Mouse (Mus musculus) left cerebral cortex, adult 11 months (tissue): ENCODE data around the gene Gm49368.
"Not testable (repeated sequence)": the region's sequence is repeated elsewhere in the genome, so short reads cannot be mapped to it uniquely, and the experiment has no call there.

Experiments used
- DNase-seq: peaks from one replicate; pipeline ENCODE4 v3.0.0; 2022; ENCODE audit warnings: low spot score

Gm49368 gene

DNA sequence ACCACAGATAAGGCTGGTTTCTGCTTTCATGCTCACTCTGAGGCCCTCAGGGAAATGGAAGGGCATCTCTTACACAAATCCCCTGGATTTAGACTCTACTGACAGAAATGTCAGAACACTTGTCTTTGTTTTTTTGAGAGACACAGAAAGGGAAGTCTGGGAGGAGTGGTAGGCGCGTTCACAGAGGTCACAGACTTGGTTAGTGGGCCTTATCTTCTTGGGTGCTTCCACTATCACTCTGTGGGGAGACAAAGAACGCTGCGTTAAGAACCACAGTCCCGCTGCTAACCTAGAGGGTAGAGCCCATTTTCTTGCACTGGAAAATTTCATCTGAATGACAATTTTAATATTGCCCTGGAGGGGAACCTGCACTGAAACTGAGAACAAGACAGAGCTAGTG lies 69.7 kb downstream of the Gm49368 start:
- DNase-seq, result no peak

DNA sequence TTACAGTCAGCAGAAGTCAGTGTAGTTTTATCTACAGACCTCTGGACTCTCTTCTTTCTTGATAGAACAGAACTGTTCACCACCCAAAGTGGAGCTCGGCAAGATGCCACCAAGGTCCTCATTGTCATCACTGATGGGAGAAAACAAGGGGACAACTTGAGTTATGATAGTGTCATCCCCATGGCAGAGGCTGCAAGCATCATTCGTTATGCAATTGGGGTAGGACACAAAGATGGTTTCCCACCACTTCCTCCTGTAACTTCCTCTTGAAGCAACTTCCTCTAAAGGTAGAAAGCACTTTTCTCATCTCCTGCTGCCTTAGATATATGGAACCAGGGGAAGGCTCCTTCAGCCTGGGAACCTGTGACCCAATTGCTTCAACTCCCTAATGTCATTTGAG lies 71.1 kb downstream of the Gm49368 start:
- no peak for DNase-seq

DNA sequence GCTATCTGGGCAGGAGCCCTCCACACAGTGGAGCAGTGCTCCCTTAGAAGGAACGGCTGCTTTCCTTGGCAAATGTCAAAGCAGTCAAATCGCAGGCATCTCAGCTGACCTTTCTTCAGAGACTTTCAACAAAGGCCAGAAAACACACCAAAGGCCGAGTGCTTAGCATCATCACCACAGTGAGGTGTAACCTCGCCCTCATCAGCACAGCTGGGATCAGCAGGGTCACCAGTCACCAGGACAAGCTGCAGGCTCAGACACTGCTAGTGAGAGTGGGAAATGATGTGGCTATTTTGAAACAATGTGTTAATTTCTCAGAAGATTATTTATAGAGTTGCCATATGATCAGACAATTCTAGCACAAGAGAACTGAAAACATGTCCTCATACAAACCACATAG lies 74.4 kb downstream of the Gm49368 start:
- DNase-seq, result no peak

DNA sequence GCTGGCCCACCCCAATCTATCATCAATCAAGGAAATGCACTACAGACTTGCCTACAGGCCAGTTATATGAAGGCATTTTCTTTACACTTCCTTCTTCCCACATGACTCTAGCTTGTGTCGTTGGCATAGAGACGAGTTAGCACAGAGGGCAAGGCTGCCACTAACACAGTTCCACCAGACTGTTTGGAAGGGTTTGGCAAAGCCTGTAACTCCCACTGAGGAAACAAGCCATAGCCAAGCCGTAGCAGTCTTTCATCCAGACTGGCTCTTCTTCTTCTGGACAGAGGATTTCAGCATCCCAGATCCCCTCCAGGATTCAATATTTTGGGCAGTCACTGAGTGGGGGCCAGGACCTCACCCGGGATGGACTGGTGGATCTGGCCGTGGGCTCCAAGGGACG lies 77.1 kb downstream of the Gm49368 start:
- no peak for DNase-seq

DNA sequence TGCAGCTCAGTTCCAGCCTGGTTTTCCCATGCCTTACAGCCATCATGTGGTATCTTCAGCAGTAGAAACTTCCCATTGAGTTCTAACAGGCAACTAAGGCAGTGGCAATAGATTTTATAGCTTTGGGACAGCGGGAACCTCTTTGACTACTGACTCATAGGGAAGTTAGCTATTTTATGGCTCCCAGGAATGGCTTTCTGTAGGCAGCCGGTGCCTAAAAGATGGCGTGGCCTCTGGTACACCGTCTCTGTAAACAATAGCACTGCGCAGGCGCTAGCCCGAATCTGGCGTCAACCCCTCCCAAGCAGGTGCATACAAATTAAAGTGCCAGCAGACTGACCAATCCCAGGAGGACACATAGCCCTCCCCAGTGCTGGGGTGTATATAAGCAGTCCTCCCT lies 88.5 kb downstream of the Gm49368 start:
- DNase-seq, result no peak

DNA sequence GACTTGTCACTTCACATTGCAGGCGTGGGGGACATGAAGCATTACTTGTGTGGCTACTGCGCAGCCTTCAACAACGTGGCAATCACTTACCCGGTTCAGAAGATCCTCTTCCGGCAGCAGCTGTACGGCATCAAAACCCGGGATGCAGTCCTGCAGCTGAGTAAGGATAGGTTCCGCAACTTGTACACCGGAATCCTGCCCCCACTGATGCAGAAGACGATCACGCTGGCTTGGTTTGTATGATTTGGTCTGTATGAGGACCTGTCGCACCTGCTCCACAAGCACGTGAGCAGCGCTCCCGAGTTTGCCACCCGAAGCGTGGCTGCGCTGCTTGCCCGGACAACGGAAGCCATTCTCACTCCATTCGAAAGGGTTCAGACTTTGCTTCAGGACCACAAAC lies 91.6 kb downstream of the Gm49368 start, which contains the start of gene Itgad:
Gene Itgad, plus strand, starts transcription at position 301 of the 400 bp plus-strand sequence.
- no peak for DNase-seq

DNA sequence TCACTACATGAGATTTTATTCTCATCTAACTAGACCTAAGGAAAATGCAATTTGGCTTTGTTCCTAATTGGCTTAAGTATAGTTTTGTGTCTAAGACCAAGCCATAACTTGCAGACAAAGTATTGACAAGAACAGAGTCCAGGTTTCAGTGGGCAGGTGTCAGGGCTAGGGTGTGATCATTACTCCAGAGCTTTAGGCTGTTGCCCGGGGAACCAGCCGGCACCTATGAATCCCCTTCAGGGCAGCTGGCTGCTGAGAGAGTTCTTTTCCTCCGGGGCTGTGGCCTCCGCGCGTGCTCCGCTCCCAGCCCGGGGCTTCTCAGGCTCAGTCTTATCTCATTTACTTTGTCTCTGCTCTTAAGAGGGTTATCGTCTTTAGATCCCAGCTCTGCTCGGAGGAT lies 92.4 kb downstream of the Gm49368 start:
- no peak for DNase-seq

DNA sequence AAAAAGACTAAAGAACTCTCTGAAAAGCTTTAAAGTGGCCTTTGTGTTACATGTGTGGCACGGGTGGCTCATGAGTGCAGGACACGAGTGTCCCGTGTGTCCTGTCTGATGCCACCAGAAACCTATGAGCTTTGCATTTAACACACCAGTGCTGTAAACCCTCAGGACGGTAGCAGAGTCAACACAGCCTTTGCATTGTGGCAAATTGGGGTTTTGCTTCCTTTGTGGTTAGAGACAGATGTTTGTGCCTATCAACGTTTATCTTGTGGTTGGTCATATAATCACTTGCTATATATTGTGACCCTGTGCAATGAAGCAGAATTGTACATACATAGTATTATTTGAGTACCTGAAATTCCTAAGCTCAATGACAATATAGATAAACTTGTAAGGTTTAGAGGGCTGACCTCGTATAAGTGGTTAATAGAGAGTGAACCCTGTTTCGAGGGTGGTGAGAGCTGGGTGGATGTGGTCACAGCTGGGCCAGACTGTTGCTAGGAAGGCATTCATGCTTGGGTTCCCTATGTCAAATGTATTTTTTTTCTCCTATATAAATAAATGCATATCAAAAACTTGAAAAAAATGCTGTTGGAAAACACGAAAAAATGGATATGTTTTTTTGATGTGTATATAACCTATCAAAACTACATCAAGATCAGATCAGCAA lies 96.3 kb downstream of the Gm49368 start:
- DNase-seq, result not testable (repeated sequence)

DNA sequence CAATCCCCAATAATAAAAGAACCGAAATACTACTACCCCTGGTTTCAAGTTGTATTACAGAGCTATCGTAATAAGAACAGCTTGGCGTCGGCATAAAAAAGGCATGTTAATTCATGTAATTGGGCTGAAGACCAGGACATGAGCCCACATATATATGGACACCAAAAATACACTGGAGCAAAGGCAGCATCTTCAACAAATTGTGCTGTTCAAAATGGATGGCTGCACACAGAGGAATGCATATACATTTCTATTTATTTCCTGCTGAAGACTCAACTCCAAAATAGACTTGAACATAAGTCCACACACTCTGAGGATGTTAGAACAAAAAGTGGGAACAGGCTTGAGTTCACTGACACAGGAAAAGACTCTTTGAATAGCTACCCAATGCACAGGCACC lies 101.5 kb downstream of the Gm49368 start:
- DNase-seq, result no peak

DNA sequence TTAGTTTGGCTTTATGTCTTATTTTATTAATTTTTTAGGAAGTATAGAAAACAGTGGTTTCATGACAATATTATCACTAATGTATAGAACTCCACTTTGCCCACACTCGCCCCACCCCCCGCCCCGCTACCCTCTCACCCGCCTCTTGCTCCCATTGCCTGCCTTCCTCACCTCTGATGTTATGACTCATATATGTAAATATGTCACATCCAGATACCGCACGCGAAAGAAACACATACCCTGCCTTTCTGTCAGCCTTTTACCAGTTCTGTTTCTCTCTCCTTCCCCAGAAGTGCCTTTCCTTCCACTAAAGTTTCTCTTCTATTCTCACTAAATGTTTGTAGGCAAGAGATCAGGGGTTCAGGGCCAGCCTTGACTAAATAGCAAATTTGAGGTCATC lies 103.9 kb downstream of the Gm49368 start:
- DNase-seq, result no peak

DNA sequence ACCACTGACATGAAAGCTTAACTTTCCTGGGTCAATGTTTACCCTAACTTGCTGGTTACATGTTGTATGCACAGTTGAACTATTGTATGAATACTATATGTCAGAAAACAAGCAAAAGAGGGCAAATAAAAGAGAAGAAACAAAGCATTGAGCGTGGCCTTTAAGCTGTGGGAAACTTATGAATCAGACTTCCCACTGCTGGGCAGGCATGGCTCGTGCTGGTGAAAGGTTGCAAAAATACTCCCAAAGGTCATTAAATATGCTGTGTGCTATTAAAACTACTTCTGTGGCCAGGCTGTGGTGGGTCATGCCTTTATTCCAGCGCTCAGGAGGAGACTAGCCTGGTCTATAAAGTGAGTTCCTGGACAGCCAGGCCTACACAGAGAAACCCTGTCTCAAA lies 107.5 kb downstream of the Gm49368 start:
- no peak for DNase-seq
